Mouse (Mus musculus): ENCODE measurements around the gene Tdrkh.

DNA sequence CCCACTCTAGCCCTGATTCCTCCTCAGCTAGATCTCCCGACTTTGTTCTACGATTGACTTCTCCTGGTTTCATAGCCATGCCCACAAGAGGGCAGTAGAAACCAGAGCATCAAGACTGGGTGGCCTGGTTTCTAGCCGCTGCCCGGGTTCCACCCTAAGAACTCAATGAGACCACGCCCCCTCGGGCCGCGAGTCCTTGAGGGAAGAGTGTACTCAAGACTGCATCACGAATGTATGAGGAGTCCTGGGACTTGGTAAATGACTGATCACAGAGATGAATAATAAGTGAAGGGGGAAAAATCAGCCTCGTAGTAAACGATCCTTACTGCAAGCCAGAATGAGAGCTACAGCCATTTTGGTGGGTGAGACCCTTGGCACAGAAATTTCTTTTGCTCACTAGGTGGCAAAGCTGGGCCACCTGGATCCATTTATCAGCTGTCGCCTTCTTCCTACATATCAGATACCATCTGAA lies 43.5 kb downstream of the Tdrkh start:
- TF ChIP-seq CTCF (IDR thresholded peaks at IDR 0.05; ENCODE audit: insufficient read depth, low read length) (peak; percentile 62), POLR2A (IDR thresholded peaks at IDR 0.05; ENCODE audit: borderline replicate concordance, extremely low read depth, low read depth, low read length) (no peak)
